Comparison of ENCODE assay signal across 8 mouse cellular contexts in genomic region chr5:139735677-139736503, GRCm38 (mm10). TPM values are rescaled to one million over a fixed set of nuclear protein-coding genes. Genes with fewer than 3 reads are reported as not detected.
DNase-seq lines count a peak whose midpoint lies in the region; ATAC-seq lines count a peak whose summit lies in the region.

Micall2 (minus strand) TSS chr5:139736336.

- H3K9ac ChIP-seq in hindbrain, embryonic 12.5 days, result peak within 1 kb of the TSS; percentile 62

- H3K36me3 ChIP-seq in hindbrain, embryonic 12.5 days, result no peaks in the 10 kb centered on the region

- 0 out of 2 replicates have a peak within 1 kb of the TSS, but pooled peaks have one; percentile 36 for H3K27ac ChIP-seq in hindbrain, embryonic 12.5 days

- peak; percentile 95 for ATAC-seq in hindbrain, embryonic 12.5 days (ENCODE audit: low FRiP score)

- WGBS in hindbrain, embryonic 12.5 days, result 7% methylated on average over 48 of the region's 50 CpGs

- H3K4me2 ChIP-seq in hindbrain, embryonic 12.5 days (replicated peaks), result peak within 1 kb of the TSS; percentile 76

- H3K4me3 ChIP-seq in hindbrain, embryonic 12.5 days, result peak within 1 kb of the TSS; percentile 50

- H3K4me1 ChIP-seq in hindbrain, embryonic 12.5 days, result peaks cover 32% of the 10 kb centered on the region

- H3K9me3 ChIP-seq in hindbrain, embryonic 12.5 days (replicated peaks), result no peaks in the 10 kb centered on the region

- DNase-seq in NIH3T3 (ENCODE audit: low read depth), result peak; percentile 99
- DNase-seq in cerebellum, postnatal 10 days, result peak; percentile 92 to 94
- peak; percentile 85 to 87 for DNase-seq in frontal cortex, postnatal 10 days (ENCODE audit: low spot score in 2 of 2)
- DNase-seq in layer of hippocampus, postnatal 14 days (ENCODE audit: low spot score in 2 of 2), result peak; percentile 78 to 91
- peak; percentile 96 for DNase-seq in lung, postnatal 14 days
- peak; percentile 59 for DNase-seq in retina, adult 2 months (ENCODE audit: low read depth, low spot score)
- peak; percentile 91 to 92 for DNase-seq in thymus, postnatal 36 days

- peaks cover 20% of the 10 kb centered on the region for H3K27me3 ChIP-seq in hindbrain, embryonic 12.5 days

RNA-seq across cellular contexts. Expression of gene Micall2, which starts in this region (rescaled TPM):
- polyA plus RNA-seq in hindbrain, embryonic 12.5 days (2016; fragmentation: Nextera tagmentation; extraction: Ambion mirVana), result 8.2 and 8.6 TPM in 2 replicates
- 1 to 10 TPM; 2.5 to 2.6 TPM for total RNA-seq in layer of hippocampus, postnatal 14 days (2021)

Comparison
In these comparisons a context has a peak if more than half of its experiments do, and no peak if none do; other contexts are left out.
1. Peak in every context shown above with its lines: DNase-seq, ATAC-seq, H3K4me3 ChIP-seq and H3K27ac ChIP-seq.